Mouse (Mus musculus): ENCODE data around the gene Tsfm.

GRCm38 (mm10) chr10:127071203-127071602 is 40.6 kb upstream of the Tsfm start:
- no peak for TF ChIP-seq CTCF (IDR thresholded peaks at IDR 0.05; ENCODE audit: low read depth)
- no peak for TF ChIP-seq EP300 (IDR thresholded peaks at IDR 0.05; ENCODE audit: low read depth)
